Mouse (Mus musculus) kidney, adult 2 months (tissue): Measurements from ENCODE around the gene Rfx4. TPM values are rescaled to one million over a fixed set of nuclear protein-coding genes. Genes with fewer than 3 reads are reported as not detected.

Experiments
- DNase-seq: peaks from one replicate; pipeline ENCODE4 v3.0.0; 2021
- H3K27ac ChIP-seq: fragments of 200-500 bp; 2 replicates; pipeline ENCODE4 v1.5.1; 2012; ENCODE audit warnings: low read depth, low read length, control low read depth, inconsistent platforms; ENCODE audit not compliant: insufficient read depth
- H3K27me3 ChIP-seq: fragments of 200-500 bp; replicated peaks from 2 replicates; pipeline ENCODE4 v1.6.1; 2012; ENCODE audit warnings: mild to moderate bottlenecking, moderate library complexity, low read length, inconsistent platforms; ENCODE audit not compliant: control insufficient read depth, insufficient read depth
- H3K36me3 ChIP-seq: fragments of 200-500 bp; 2 replicates; pipeline ENCODE4 v1.6.1; 2012; ENCODE audit warnings: mild to moderate bottlenecking, moderate library complexity, low read length, inconsistent platforms; ENCODE audit not compliant: control insufficient read depth, insufficient read depth
- H3K4me1 ChIP-seq: fragments of 200-500 bp; 2 replicates; pipeline ENCODE4 v1.6.1; 2011; ENCODE audit warnings: low read length; ENCODE audit not compliant: control insufficient read depth, insufficient read depth
- H3K4me3 ChIP-seq: fragments of 200-500 bp; 2 replicates; pipeline ENCODE4 v1.5.1; 2011; ENCODE audit warnings: mild to moderate bottlenecking, low read depth, low read length, control low read depth; ENCODE audit not compliant: insufficient read depth
- CTCF ChIP-seq: fragments of 200-500 bp; conservative IDR thresholded peaks from 2 replicates; pipeline ENCODE4 v1.5.1; 2011; ENCODE audit warnings: low read depth, mild to moderate bottlenecking, control low read depth, low read length, moderate library complexity, mixed read lengths; ENCODE audit not compliant: insufficient read depth, insufficient read length
- POLR2A ChIP-seq: fragments of 200-500 bp; IDR thresholded peaks from one replicate; pipeline ENCODE4 v1.6.1; 2011; ENCODE audit warnings: low read depth, low read length, control low read depth
- WGBS: fragments of 180-500 bp; shearing (Covaris S2); methylation state at CpG from one replicate; pipeline ENCODE4 v1.1.7; 2018; 5-methylcytosine and 5-hydroxymethylcytosine counted together
- polyA plus RNA-seq: library from polyadenylated mRNA; depleted of rRNA; stranded (reverse); fragments of >200 nt; gene quantifications from 2 replicates; pipeline ENCODE4 v1.2.3, GENCODE M21; 2012

Gene Rfx4
- polyA plus RNA-seq, 1 experiment = 0.23 TPM

DNA sequence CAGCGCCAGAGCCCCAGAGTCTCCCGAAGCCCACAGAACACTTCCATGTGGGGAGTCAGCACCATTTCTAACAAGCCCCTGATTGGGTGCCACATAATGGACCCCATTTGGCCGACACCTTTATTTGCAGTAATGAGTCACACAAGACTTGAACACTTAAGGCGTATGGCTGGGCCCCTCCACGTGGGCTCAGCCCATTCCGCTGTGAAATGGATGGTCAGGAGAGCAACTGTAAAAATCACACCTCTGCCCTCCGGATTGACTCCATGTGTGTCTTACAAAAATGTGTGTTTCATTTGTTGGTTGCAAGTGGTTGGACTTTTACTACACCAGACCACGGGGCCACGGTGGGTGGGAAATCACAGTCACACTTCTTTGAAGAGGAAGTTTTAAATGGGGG lies 24.9 kb upstream of the Rfx4 start:
- no peaks in the 10 kb centered on the region; the same call in 1 of the 2 replicates for H3K36me3 ChIP-seq
- H3K4me3 ChIP-seq = no peak overlapping the region
- WGBS = 60% methylated on average over 9 of the region's 9 CpGs
- no peak for TF ChIP-seq CTCF
- no peak for TF ChIP-seq POLR2A
- DNase-seq = no peak
- H3K27me3 ChIP-seq = no peaks in the 10 kb centered on the region
- H3K4me1 ChIP-seq = no peaks in the 10 kb centered on the region
- no peak overlapping the region for H3K27ac ChIP-seq

DNA sequence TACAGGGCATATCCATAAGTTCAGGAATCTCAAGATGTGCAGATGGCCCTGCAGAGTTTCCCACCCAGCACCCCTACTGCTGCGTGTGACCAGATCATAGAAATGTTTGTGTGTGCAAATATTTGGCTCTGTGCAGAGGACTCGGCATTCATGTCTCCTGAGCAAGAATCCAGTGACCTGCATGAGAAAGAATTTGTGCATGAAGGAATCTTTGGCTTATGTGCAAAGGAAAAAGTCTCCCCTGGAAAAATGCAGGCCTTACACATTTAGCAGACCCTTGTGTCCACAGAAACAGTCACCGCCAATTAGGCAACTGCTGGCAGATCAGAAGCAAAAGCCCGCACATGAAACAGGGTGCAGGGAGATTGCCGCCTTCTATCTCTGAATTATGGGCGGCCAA lies 22.4 kb upstream of the Rfx4 start:
- no peak overlapping the region for H3K27ac ChIP-seq
- TF ChIP-seq CTCF (no peak), POLR2A (no peak)
- no peak for DNase-seq
- 54% methylated on average over 6 of the region's 6 CpGs for WGBS
- no peaks in the 10 kb centered on the region for H3K27me3 ChIP-seq
- H3K4me1 ChIP-seq = no peaks in the 10 kb centered on the region
- no peaks in the 10 kb centered on the region for H3K36me3 ChIP-seq
- H3K4me3 ChIP-seq = no peak overlapping the region

DNA sequence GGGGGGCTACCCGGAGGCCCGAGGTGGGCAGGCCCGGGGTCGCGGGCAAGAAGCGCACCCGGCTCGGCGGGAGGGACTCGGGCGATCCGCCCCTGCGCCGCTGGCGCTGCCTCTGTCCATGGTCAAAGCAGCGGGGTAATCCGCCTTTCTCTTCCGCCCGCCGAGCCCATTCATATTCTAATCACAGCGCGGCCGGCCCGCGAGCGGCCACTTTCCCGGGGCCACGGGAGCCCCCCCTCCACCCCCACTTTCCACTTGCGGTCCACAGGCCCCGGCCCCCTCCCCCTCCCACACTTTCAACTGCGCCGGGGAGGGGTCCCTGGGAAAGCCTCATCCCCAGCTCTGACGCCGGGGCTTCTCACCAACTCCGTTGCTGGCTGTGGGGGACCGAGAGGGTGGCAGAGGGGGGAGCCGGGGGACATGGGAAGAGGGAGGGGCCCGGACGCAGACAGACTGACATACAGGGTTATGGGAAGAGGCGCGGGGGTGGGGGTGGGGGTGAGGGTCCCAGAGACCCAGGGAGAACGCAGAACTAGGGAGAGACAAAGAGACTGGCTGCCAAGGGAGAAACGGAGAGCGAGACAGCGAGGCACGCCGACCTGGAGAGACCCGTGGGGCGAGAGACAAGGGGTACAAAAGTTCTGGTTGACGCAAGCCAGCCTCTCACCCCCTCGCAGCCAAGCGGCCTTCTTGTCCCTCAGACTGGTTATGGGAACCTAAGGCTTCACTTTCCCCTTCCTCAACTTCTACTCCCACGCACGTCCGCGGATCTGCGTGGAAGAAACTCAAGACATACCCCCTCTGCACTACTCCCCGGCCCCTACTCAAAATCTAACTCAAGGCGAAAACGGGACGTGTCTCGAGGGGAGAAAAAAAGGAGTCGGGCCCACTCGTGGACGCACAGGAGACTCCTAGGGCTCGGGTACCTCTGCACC lies 744 bp upstream of the Rfx4 start:
- WGBS = 2% methylated on average over 65 of the region's 66 CpGs
- peaks cover 2% of the 10 kb centered on the region; the same call in 1 of the 2 replicates for H3K4me1 ChIP-seq
- peak overlapping the region; percentile 28; the same call in 1 of the 2 replicates for H3K4me3 ChIP-seq
- H3K27me3 ChIP-seq = peaks cover 12% of the 10 kb centered on the region
- no peak for DNase-seq
- TF ChIP-seq POLR2A = no peak
- TF ChIP-seq CTCF = no peak
- no peaks in the 10 kb centered on the region for H3K36me3 ChIP-seq
- H3K27ac ChIP-seq = no peak overlapping the region

DNA sequence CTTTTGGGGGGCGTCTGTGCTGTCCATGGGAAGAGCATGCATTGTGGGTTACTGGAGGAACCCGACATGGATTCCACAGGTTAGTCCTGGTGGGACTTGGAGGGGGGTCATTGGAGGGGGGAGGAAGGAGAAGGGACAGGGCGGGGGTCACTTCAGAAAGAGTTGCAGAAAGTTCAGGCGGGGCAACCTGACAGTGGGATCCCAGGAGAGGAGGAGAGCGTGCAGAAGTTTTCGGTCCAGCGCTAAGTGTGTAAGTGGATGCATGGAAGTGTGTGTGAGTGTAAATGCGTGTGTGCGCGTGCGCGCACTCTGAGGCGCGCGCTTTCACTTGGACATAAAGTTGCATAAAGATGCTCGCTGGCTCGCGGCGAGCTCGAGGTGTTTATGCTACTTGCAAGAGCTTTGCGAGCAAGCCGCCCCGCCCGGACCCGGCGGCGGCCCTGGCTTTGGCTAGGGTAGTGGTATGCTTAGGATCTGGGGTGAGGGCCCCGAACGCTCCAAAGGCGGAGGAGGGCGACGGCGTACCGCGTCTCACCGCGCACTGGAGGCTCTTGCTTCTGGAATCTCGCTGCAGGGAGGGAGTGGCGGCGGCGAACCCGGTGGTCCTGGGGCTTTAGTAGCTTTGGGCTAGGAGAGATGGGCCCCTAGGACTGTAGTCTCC lies 703 bp downstream of the Rfx4 start:
- H3K4me1 ChIP-seq = peaks cover 2% of the 10 kb centered on the region; the same call in 1 of the 2 replicates
- no peak for TF ChIP-seq CTCF
- TF ChIP-seq POLR2A = no peak
- WGBS = 2% methylated on average over 42 of the region's 42 CpGs

DNA sequence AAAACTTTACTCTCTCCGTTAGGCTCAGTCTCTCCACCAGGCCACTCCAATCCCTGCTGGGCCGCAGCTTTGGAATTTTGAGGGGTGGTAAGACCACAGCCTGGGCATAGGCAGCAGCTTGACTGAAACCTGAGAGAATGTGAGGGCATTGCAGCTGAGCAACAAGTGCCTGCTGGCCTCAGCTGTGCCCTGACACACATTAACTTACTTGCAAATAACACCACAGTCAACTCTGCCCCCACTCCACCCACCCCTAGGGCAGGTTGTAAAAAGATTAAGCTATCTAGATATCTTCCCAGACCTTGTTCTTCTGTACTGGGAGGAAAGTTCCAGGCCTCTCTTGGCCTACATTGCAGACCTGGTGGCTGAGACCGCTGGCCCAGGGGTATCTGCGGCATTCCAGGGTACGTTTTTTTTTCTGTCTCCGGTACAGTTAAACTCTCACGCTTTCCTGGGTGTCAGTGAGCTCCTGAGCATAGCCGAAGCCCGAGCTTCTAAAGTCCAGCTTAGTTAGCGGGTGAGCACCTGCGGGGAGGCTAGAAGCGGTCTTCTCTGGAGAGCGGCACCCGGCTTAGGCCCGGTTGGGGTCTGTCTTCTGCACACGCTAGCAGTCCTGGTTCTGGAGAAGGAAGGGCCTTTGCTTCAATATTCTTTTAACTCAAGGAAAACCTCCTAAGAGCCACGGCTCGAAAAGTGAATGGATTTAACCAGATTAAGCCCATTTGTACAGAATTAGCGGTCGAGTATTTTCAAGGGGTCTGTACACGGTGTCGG lies 1.8 kb downstream of the Rfx4 start:
- Histone ChIP-seq H3K27ac (no peak overlapping the region), H3K27me3 (peaks cover 12% of the 10 kb centered on the region), H3K4me3 (no peak overlapping the region), H3K4me1 (peaks cover 2% of the 10 kb centered on the region; the same call in 1 of the 2 replicates), H3K36me3 (no peaks in the 10 kb centered on the region)
- peak; percentile 73 for DNase-seq
- no peak for TF ChIP-seq POLR2A
- TF ChIP-seq CTCF = no peak
- WGBS = 22% methylated on average over 22 of the region's 22 CpGs

More for the DNA sequence above, 703 bp downstream of the Rfx4 start:
- Histone ChIP-seq H3K27me3 (peaks cover 12% of the 10 kb centered on the region), H3K27ac (no peak overlapping the region), H3K4me3 (no peak overlapping the region), H3K36me3 (no peaks in the 10 kb centered on the region)
- DNase-seq = no peak

DNA sequence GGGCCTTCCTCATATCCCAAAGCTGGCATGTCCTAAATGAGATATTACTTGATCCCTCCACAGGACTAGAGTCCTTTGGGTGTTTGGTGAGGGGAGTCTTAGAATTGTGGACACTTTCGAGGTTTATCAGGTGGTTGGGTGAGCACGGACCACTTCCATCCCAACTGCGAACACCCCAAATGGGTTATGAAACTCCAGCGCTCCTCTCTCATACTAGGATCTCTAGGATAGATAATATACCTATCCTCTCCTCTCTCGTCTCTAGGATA lies 2.3 kb downstream of the Rfx4 start:
- no peak overlapping the region for H3K27ac ChIP-seq
- no peak for DNase-seq
- TF ChIP-seq POLR2A = no peak
- no peak for TF ChIP-seq CTCF
- 19% methylated on average over 5 of the region's 5 CpGs for WGBS
- H3K27me3 ChIP-seq = peaks cover 12% of the 10 kb centered on the region
- no peaks in the 10 kb centered on the region for H3K36me3 ChIP-seq
- H3K4me1 ChIP-seq = peaks cover 2% of the 10 kb centered on the region; the same call in 1 of the 2 replicates
- no peak overlapping the region for H3K4me3 ChIP-seq
